Mouse (Mus musculus): ENCODE data around the gene Hdac5. TPM values are rescaled to one million over a fixed set of nuclear protein-coding genes. Genes with fewer than 3 reads are reported as not detected.

The Hdac5 gene
- polyA plus RNA-seq, 1 experiment from 2014 or later, result 21.7 TPM

- ATAC-seq, result no peak
- no peak overlapping the region for H3K27ac ChIP-seq
- no peak overlapping the region for H3K9ac ChIP-seq
- H3K4me1 ChIP-seq, result peaks cover 12% of the 10 kb centered on the region
- 63% methylated on average over 9 of the region's 9 CpGs for WGBS (ENCODE audit: insufficient replicate concordance)
- no peaks in the 10 kb centered on the region for H3K9me3 ChIP-seq (replicated peaks)
- peaks cover 81% of the 10 kb centered on the region for H3K36me3 ChIP-seq
- H3K27me3 ChIP-seq (replicated peaks), result no peaks in the 10 kb centered on the region
- H3K4me3 ChIP-seq, result no peak overlapping the region
- no peak overlapping the region for H3K4me2 ChIP-seq
These were observed 27.5 kb upstream of the Hdac5 start for GRCm38 (mm10) chr11:102257514-102257913.

GRCm38 (mm10) chr11:102249351-102250090 lies 19.6 kb upstream of the Hdac5 start:
- peak overlapping the region; percentile 82 for H3K4me3 ChIP-seq
- no peaks in the 10 kb centered on the region for H3K9me3 ChIP-seq (replicated peaks)
- peaks cover 15% of the 10 kb centered on the region for H3K27me3 ChIP-seq (replicated peaks)
- peaks cover 20% of the 10 kb centered on the region for H3K4me1 ChIP-seq
- WGBS (ENCODE audit: insufficient replicate concordance), result 10% methylated on average over 9 of the region's 9 CpGs
- H3K36me3 ChIP-seq, result peaks cover 29% of the 10 kb centered on the region
- peak; percentile 21; the same call in 1 of the 2 replicates for ATAC-seq
- H3K9ac ChIP-seq, result peak overlapping the region; percentile 85
- peak overlapping the region; percentile 92 for H3K4me2 ChIP-seq
- peak overlapping the region; percentile 76 for H3K27ac ChIP-seq

GRCm38 (mm10) chr11:102248630-102249230 lies 18.8 kb upstream of the Hdac5 start, which contains the start of gene BC030867:
Gene BC030867 (plus strand): TSS chr11:102248882.
- Histone ChIP-seq H3K27ac (peak within 1 kb of the TSS; percentile 76), H3K4me2 (peak within 1 kb of the TSS; percentile 92), H3K36me3 (peaks cover 23% of the 10 kb centered on the region), H3K4me1 (peaks cover 21% of the 10 kb centered on the region), H3K9ac (peak within 1 kb of the TSS; percentile 85), H3K9me3 (replicated peaks) (no peaks in the 10 kb centered on the region), H3K27me3 (replicated peaks) (peaks cover 20% of the 10 kb centered on the region), H3K4me3 (peak within 1 kb of the TSS; percentile 82)
- ATAC-seq, result peak; percentile 83
- WGBS (ENCODE audit: insufficient replicate concordance), result 1% methylated on average over 41 of the region's 41 CpGs

GRCm38 (mm10) chr11:102246871-102247270 lies 16.9 kb upstream of the Hdac5 start:
- H3K9ac ChIP-seq, result no peak overlapping the region
- no peak overlapping the region for H3K4me3 ChIP-seq
- peaks cover 14% of the 10 kb centered on the region for H3K36me3 ChIP-seq
- WGBS (ENCODE audit: insufficient replicate concordance), result 73% methylated on average over 4 of the region's 4 CpGs
- H3K4me1 ChIP-seq, result peaks cover 21% of the 10 kb centered on the region
- H3K4me2 ChIP-seq, result no peak overlapping the region
- peaks cover 20% of the 10 kb centered on the region for H3K27me3 ChIP-seq (replicated peaks)
- no peak for ATAC-seq
- no peak overlapping the region for H3K27ac ChIP-seq
- H3K9me3 ChIP-seq (replicated peaks), result no peaks in the 10 kb centered on the region

- H3K27ac ChIP-seq, result no peak overlapping the region
- H3K36me3 ChIP-seq, result peaks cover 8% of the 10 kb centered on the region
- no peaks in the 10 kb centered on the region for H3K9me3 ChIP-seq (replicated peaks)
- no peak overlapping the region for H3K9ac ChIP-seq
- H3K4me1 ChIP-seq, result peaks cover 21% of the 10 kb centered on the region
- no peak for ATAC-seq
- H3K27me3 ChIP-seq (replicated peaks), result peaks cover 20% of the 10 kb centered on the region
- no peak overlapping the region for H3K4me2 ChIP-seq
- WGBS (ENCODE audit: insufficient replicate concordance), result 72% methylated on average over 6 of the region's 6 CpGs
- H3K4me3 ChIP-seq, result no peak overlapping the region
These were observed 16.3 kb upstream of the Hdac5 start for GRCm38 (mm10) chr11:102246273-102246635.

GRCm38 (mm10) chr11:102245581-102246272 lies 15.8 kb upstream of the Hdac5 start:
- Histone ChIP-seq H3K9me3 (replicated peaks) (no peaks in the 10 kb centered on the region), H3K9ac (peak overlapping the region; percentile 48; the same call in 1 of the 2 replicates)

GRCm38 (mm10) chr11:102244926-102245449 lies 15.0 kb upstream of the Hdac5 start:
- ATAC-seq, result no peak
- Histone ChIP-seq H3K36me3 (no peaks in the 10 kb centered on the region), H3K4me1 (peaks cover 21% of the 10 kb centered on the region), H3K4me2 (peak overlapping the region; percentile 60), H3K9ac (peak overlapping the region; percentile 48; the same call in 1 of the 2 replicates), H3K27me3 (replicated peaks) (peaks cover 20% of the 10 kb centered on the region), H3K27ac (no peak overlapping the region), H3K9me3 (replicated peaks) (no peaks in the 10 kb centered on the region), H3K4me3 (peak overlapping the region; percentile 36)
- 2% methylated on average over 32 of the region's 32 CpGs for WGBS (ENCODE audit: insufficient replicate concordance)

More at GRCm38 (mm10) chr11:102245581-102246272, 15.8 kb upstream of the Hdac5 start:
- Histone ChIP-seq H3K36me3 (peaks cover 3% of the 10 kb centered on the region), H3K27me3 (replicated peaks) (peaks cover 20% of the 10 kb centered on the region), H3K4me1 (peaks cover 21% of the 10 kb centered on the region), H3K4me2 (peak overlapping the region; percentile 60), H3K4me3 (no peak overlapping the region; the same call in 1 of the 2 replicates), H3K27ac (no peak overlapping the region)
- 64% methylated on average over 14 of the region's 14 CpGs for WGBS (ENCODE audit: insufficient replicate concordance)
- ATAC-seq, result no peak

- Histone ChIP-seq H3K9ac (no peak overlapping the region), H3K27ac (no peak overlapping the region), H3K4me1 (peaks cover 12% of the 10 kb centered on the region), H3K4me2 (no peak overlapping the region), H3K4me3 (no peak overlapping the region), H3K36me3 (no peaks in the 10 kb centered on the region), H3K27me3 (replicated peaks) (peaks cover 26% of the 10 kb centered on the region), H3K9me3 (replicated peaks) (no peaks in the 10 kb centered on the region)
- WGBS (ENCODE audit: insufficient replicate concordance), result 50% methylated on average over 5 of the region's 5 CpGs
- ATAC-seq, result no peak
These were observed 11.9 kb upstream of the Hdac5 start for GRCm38 (mm10) chr11:102241874-102242273.

- 66% methylated on average over 5 of the region's 5 CpGs for WGBS (ENCODE audit: insufficient replicate concordance)
- H3K27me3 ChIP-seq (replicated peaks), result peaks cover 26% of the 10 kb centered on the region
- H3K9ac ChIP-seq, result no peak overlapping the region
- peaks cover 16% of the 10 kb centered on the region for H3K4me1 ChIP-seq
- no peak overlapping the region for H3K27ac ChIP-seq
- no peaks in the 10 kb centered on the region for H3K36me3 ChIP-seq
- H3K4me2 ChIP-seq, result no peak overlapping the region
- H3K4me3 ChIP-seq, result no peak overlapping the region
- H3K9me3 ChIP-seq (replicated peaks), result no peaks in the 10 kb centered on the region
- 0 out of 2 replicates have a peak, but pooled peaks have one; percentile 37 for ATAC-seq
These were observed 11.3 kb upstream of the Hdac5 start for GRCm38 (mm10) chr11:102241246-102241645.

GRCm38 (mm10) chr11:102240636-102241035 lies 10.7 kb upstream of the Hdac5 start:
- no peak overlapping the region for H3K4me3 ChIP-seq
- H3K27ac ChIP-seq, result no peak overlapping the region
- H3K4me2 ChIP-seq, result no peak overlapping the region
- peaks cover 22% of the 10 kb centered on the region for H3K27me3 ChIP-seq (replicated peaks)
- no peak overlapping the region for H3K9ac ChIP-seq
- H3K4me1 ChIP-seq, result peaks cover 22% of the 10 kb centered on the region
- no peak for ATAC-seq
- no peaks in the 10 kb centered on the region for H3K9me3 ChIP-seq (replicated peaks)
- WGBS (ENCODE audit: insufficient replicate concordance), result 76% methylated on average over 6 of the region's 6 CpGs
- no peaks in the 10 kb centered on the region for H3K36me3 ChIP-seq

- Histone ChIP-seq H3K4me2 (no peak overlapping the region), H3K36me3 (no peaks in the 10 kb centered on the region), H3K4me3 (no peak overlapping the region), H3K27me3 (replicated peaks) (peaks cover 6% of the 10 kb centered on the region; the same call in 1 of the 2 replicates), H3K9ac (no peak overlapping the region), H3K9me3 (replicated peaks) (no peaks in the 10 kb centered on the region), H3K4me1 (peaks cover 14% of the 10 kb centered on the region), H3K27ac (no peak overlapping the region)
- WGBS (ENCODE audit: insufficient replicate concordance), result 19% methylated on average over 2 of the region's 2 CpGs
- no peak for ATAC-seq
These were observed 6.1 kb upstream of the Hdac5 start for GRCm38 (mm10) chr11:102236022-102236421.

All from liver, embryonic 12.5 days (tissue).